Comparison of ENCODE assay signal across 9 mouse cellular contexts in genomic region chr3:107887674-107888495, GRCm38 (mm10). TPM values are rescaled to one million over a fixed set of nuclear protein-coding genes. Genes with fewer than 3 reads are reported as not detected.
DNase-seq lines count a peak whose midpoint lies in the region; ATAC-seq lines count a peak whose summit lies in the region.
"Had no signal": no experiment of that assay in that cellular context is flagged by ENCODE, and none has a peak within 500 bp of the region (broad histone marks: within the 10 kb centered on the region; RNA-seq: fewer than 3 reads in every experiment).

No protein-coding gene starts in this region.

- H3K4me3 ChIP-seq in midbrain, embryonic 13.5 days (replicated peaks) = no peak overlapping the region
- no peak overlapping the region for H3K4me3 ChIP-seq in midbrain, embryonic 10.5 days
- no peak overlapping the region for H3K4me3 ChIP-seq in liver, embryonic 12.5 days

- H3K9me3 ChIP-seq in midbrain, embryonic 13.5 days = no peaks in the 10 kb centered on the region
- no peaks in the 10 kb centered on the region for H3K9me3 ChIP-seq in midbrain, embryonic 10.5 days (replicated peaks)
- H3K9me3 ChIP-seq in liver, embryonic 12.5 days (replicated peaks) = no peaks in the 10 kb centered on the region

- no peaks in the 10 kb centered on the region for H3K4me1 ChIP-seq in midbrain, embryonic 13.5 days (replicated peaks)
- no peaks in the 10 kb centered on the region for H3K4me1 ChIP-seq in midbrain, embryonic 10.5 days
- H3K4me1 ChIP-seq in liver, embryonic 12.5 days = no peaks in the 10 kb centered on the region

- H3K27me3 ChIP-seq in midbrain, embryonic 13.5 days = no peaks in the 10 kb centered on the region
- no peaks in the 10 kb centered on the region for H3K27me3 ChIP-seq in midbrain, embryonic 10.5 days (ENCODE audit: low read depth, poor library complexity, severe bottlenecking)
- no peaks in the 10 kb centered on the region for H3K27me3 ChIP-seq in liver, embryonic 12.5 days (replicated peaks)

- H3K4me2 ChIP-seq in midbrain, embryonic 13.5 days (replicated peaks) = no peak overlapping the region
- no peak overlapping the region for H3K4me2 ChIP-seq in liver, embryonic 12.5 days

- WGBS in midbrain, embryonic 13.5 days = 84% methylated on average over 9 of the region's 9 CpGs
- 92% methylated on average over 9 of the region's 9 CpGs for WGBS in midbrain, embryonic 10.5 days
- WGBS in liver, embryonic 12.5 days (ENCODE audit: insufficient replicate concordance) = 69% methylated on average over 9 of the region's 9 CpGs

- no peaks in the 10 kb centered on the region for H3K36me3 ChIP-seq in midbrain, embryonic 13.5 days
- H3K36me3 ChIP-seq in midbrain, embryonic 10.5 days = no peaks in the 10 kb centered on the region; the same call in 1 of the 2 replicates
- H3K36me3 ChIP-seq in liver, embryonic 12.5 days = no peaks in the 10 kb centered on the region; the same call in 1 of the 2 replicates

- no peak overlapping the region for H3K9ac ChIP-seq in midbrain, embryonic 13.5 days (replicated peaks)
- no peak overlapping the region for H3K9ac ChIP-seq in liver, embryonic 12.5 days

- no peak for DNase-seq in midbrain, embryonic 10.5 days (ENCODE audit: low spot score)
- peak; percentile 50 to 68 for DNase-seq in frontal cortex, postnatal 10 days (ENCODE audit: low spot score in 2 of 2)
- DNase-seq in layer of hippocampus, adult 9-11 months = peak; percentile 92
- peak; percentile 35 for DNase-seq in right cerebral cortex, postnatal 25 days
- DNase-seq in thymus, postnatal 25 days = no peak

- ATAC-seq in midbrain, embryonic 13.5 days = peak; percentile 90
- no peak for ATAC-seq in liver, embryonic 12.5 days
- ATAC-seq in CD4-positive, CD25-positive, alpha-beta regulatory T cell, adult 4 months = no peak

- H3K27ac ChIP-seq in midbrain, embryonic 13.5 days = peak overlapping the region; percentile 14; the same call in 1 of the 2 replicates
- H3K27ac ChIP-seq in midbrain, embryonic 10.5 days (replicated peaks) = no peak overlapping the region
- H3K27ac ChIP-seq in liver, embryonic 12.5 days = no peak overlapping the region
- H3K27ac ChIP-seq: kidney, postnatal 0 days had no signal

RNA-seq across cellular contexts. Expression of gene Gstm5, which starts 7.7 kb away (rescaled TPM):
- polyA plus RNA-seq in midbrain, embryonic 13.5 days (2015; fragmentation: Nextera tagmentation; extraction: Ambion mirVana) = 236 and 245 TPM in 2 replicates
- polyA plus RNA-seq in midbrain, embryonic 10.5 days (2016; fragmentation: Nextera tagmentation; extraction: Ambion mirVana) = 240 and 243 TPM in 2 replicates
- polyA plus RNA-seq in liver, embryonic 12.5 days (2016; fragmentation: Nextera tagmentation; extraction: Ambion mirVana) = 121 and 124 TPM in 2 replicates
- polyA plus RNA-seq in CD4-positive, CD25-positive, alpha-beta regulatory T cell, adult 4 months (2017; shearing (Covaris generic)) = 1 to 10 TPM in 1 of 2 experiments, not detected in 1; 1.4 TPM

RNA-seq across cellular contexts. Expression of gene Eps8l3, which starts 10.9 kb away (rescaled TPM):
- 0.36 TPM in 1 of 2 replicates, not detected in the other for polyA plus RNA-seq in midbrain, embryonic 13.5 days (2015; fragmentation: Nextera tagmentation; extraction: Ambion mirVana)
- not detected in 2 replicates for polyA plus RNA-seq in midbrain, embryonic 10.5 days (2016; fragmentation: Nextera tagmentation; extraction: Ambion mirVana)
- not detected in 2 replicates for polyA plus RNA-seq in liver, embryonic 12.5 days (2016; fragmentation: Nextera tagmentation; extraction: Ambion mirVana)
- polyA plus RNA-seq in CD4-positive, CD25-positive, alpha-beta regulatory T cell, adult 4 months (2017; shearing (Covaris generic)) = not detected

RNA-seq across cellular contexts. Expression of gene Gstm7, which starts 43.7 kb away (rescaled TPM):
- 100 and 107 TPM in 2 replicates for polyA plus RNA-seq in midbrain, embryonic 13.5 days (2015; fragmentation: Nextera tagmentation; extraction: Ambion mirVana)
- 20.6 and 39.5 TPM in 2 replicates for polyA plus RNA-seq in midbrain, embryonic 10.5 days (2016; fragmentation: Nextera tagmentation; extraction: Ambion mirVana)
- 8.1 and 8.9 TPM in 2 replicates for polyA plus RNA-seq in liver, embryonic 12.5 days (2016; fragmentation: Nextera tagmentation; extraction: Ambion mirVana)
- 1 to 10 TPM; 1.4 to 2.1 TPM for polyA plus RNA-seq in CD4-positive, CD25-positive, alpha-beta regulatory T cell, adult 4 months (2017; shearing (Covaris generic))

RNA-seq across cellular contexts. Expression of gene Gstm6, which starts 55.7 kb away (rescaled TPM):
- 14.5 and 17.3 TPM in 2 replicates for polyA plus RNA-seq in midbrain, embryonic 13.5 days (2015; fragmentation: Nextera tagmentation; extraction: Ambion mirVana)
- 13.1 and 13.4 TPM in 2 replicates for polyA plus RNA-seq in midbrain, embryonic 10.5 days (2016; fragmentation: Nextera tagmentation; extraction: Ambion mirVana)
- 7.1 and 7.5 TPM in 2 replicates for polyA plus RNA-seq in liver, embryonic 12.5 days (2016; fragmentation: Nextera tagmentation; extraction: Ambion mirVana)
- not detected for polyA plus RNA-seq in CD4-positive, CD25-positive, alpha-beta regulatory T cell, adult 4 months (2017; shearing (Covaris generic))

Comparison
In these comparisons a context has a peak if more than half of its experiments do, and no peak if none do; other contexts are left out.
1. DNase-seq: peak in frontal cortex, postnatal 10 days (2 of 2), layer of hippocampus, adult 9-11 months (single experiment) and right cerebral cortex, postnatal 25 days (single experiment); none in midbrain, embryonic 10.5 days (single experiment) and thymus, postnatal 25 days (single experiment).
2. RNA of gene Gstm5, which starts 7.7 kb away (polyA plus RNA-seq): 240 to 243 TPM in midbrain, embryonic 10.5 days, 236 to 245 TPM in midbrain, embryonic 13.5 days and 121 to 124 TPM in liver, embryonic 12.5 days; 1.4 TPM in CD4-positive, CD25-positive, alpha-beta regulatory T cell, adult 4 months; every median in the first group is over 10 times any median in the second.